Mouse (Mus musculus) midbrain, embryonic 10.5 days (tissue): ENCODE data around the gene Cyp8b1. TPM values are rescaled to one million over a fixed set of nuclear protein-coding genes. Genes with fewer than 3 reads are reported as not detected.

Experiments
- DNase-seq: peaks from one replicate; pipeline ENCODE4 v3.0.0-alpha.2; 2017; ENCODE audit warnings: low spot score
- H3K27ac ChIP-seq: fragments of 300-500 bp; sonication (generic); replicated peaks from 2 replicates; pipeline ENCODE4 v1.5.1; 2016; ENCODE audit warnings: mild to moderate bottlenecking
- H3K27me3 ChIP-seq: fragments of 300-500 bp; sonication (generic); 2 replicates; pipeline ENCODE4 v1.6.1; 2016; ENCODE audit warnings: low read depth, mild to moderate bottlenecking; ENCODE audit not compliant: poor library complexity, severe bottlenecking
- H3K36me3 ChIP-seq: fragments of 300-500 bp; sonication (generic); 2 replicates; pipeline ENCODE4 v1.6.1; 2016; ENCODE audit warnings: mild to moderate bottlenecking, moderate library complexity
- H3K4me1 ChIP-seq: fragments of 300-500 bp; sonication (generic); 2 replicates; pipeline ENCODE4 v1.6.1; 2016
- H3K4me3 ChIP-seq: fragments of 300-500 bp; sonication (generic); 2 replicates; pipeline ENCODE4 v1.5.1; 2016; ENCODE audit warnings: mild to moderate bottlenecking, moderate library complexity
- H3K9me3 ChIP-seq: fragments of 300-500 bp; sonication (generic); replicated peaks from 2 replicates; pipeline ENCODE4 v1.6.1; 2016; ENCODE audit warnings: mild to moderate bottlenecking
- WGBS: fragments of 180-500 bp; shearing (Covaris S2); methylation state at CpG from one replicate; pipeline ENCODE4 v1.1.7; 2016; 5-methylcytosine and 5-hydroxymethylcytosine counted together
- polyA plus RNA-seq: library from polyadenylated mRNA; unstranded; fragments of >200 nt; fragmentation: Nextera tagmentation; extraction: Ambion mirVana; gene quantifications from 2 replicates; pipeline ENCODE4 v1.2.1, GENCODE M21; 2016

Cyp8b1 gene
- polyA plus RNA-seq, 1 experiment from 2014 or later: not detected

DNA sequence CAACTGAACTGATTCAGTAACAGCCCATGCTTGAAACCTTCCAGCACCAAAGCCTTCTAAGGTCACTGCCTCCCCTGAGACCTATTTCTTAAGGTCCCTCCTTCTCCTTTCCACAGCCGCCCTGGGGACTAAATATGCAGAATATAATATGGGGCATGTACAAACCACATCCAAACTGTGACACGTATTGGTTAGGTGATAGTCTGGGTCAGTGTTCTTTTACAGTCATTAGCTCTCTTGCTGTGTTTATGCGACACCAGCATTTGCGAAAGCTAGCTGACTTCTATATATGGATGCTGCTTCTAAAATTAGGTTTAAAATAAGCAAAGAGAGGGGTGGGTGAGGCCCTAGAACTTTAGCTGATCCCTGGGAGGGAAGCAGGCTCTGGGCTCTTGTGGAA lies 19.3 kb downstream of the Cyp8b1 start:
- no peak overlapping the region for H3K4me3 ChIP-seq
- 87% methylated on average over 4 of the region's 4 CpGs for WGBS
- H3K36me3 ChIP-seq: no peaks in the 10 kb centered on the region
- H3K4me1 ChIP-seq: peaks cover 5% of the 10 kb centered on the region
- no peaks in the 10 kb centered on the region for H3K9me3 ChIP-seq
- no peak overlapping the region for H3K27ac ChIP-seq
- no peak for DNase-seq
- H3K27me3 ChIP-seq: no peaks in the 10 kb centered on the region

DNA sequence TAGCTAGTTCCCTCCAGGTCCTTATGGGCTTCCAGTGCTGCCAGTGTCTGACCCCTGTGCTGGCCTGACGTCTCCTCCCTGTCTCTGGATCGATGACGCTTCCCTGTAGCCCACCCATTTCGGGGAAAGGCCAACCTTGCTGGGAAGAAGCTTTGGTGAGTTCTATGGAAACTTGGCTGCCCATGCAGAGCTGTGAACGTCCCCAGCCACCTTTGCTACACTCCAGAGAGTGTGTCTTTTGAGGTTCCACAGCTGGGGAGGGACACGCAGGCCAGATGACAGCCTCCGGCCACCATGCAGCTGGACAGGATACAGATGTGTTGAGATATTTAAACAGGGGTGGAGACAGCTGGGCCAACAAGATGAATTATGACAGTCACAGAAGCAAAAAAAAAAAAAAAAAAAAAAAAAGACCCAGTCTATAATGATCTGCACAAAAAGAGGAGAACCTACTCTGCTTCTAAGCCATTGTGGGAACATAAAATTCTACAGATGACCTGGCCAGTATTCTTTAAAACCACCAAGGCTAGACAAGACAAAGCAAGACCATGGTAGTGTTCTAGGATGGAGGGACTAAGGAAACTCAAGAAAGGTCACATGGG lies 20.6 kb downstream of the Cyp8b1 start:
- WGBS: 84% methylated on average over 7 of the region's 7 CpGs
- H3K36me3 ChIP-seq: no peaks in the 10 kb centered on the region
- DNase-seq: no peak
- peaks cover 13% of the 10 kb centered on the region for H3K4me1 ChIP-seq
- H3K27me3 ChIP-seq: no peaks in the 10 kb centered on the region
- H3K4me3 ChIP-seq: no peak overlapping the region
- no peaks in the 10 kb centered on the region for H3K9me3 ChIP-seq
- no peak overlapping the region for H3K27ac ChIP-seq

DNA sequence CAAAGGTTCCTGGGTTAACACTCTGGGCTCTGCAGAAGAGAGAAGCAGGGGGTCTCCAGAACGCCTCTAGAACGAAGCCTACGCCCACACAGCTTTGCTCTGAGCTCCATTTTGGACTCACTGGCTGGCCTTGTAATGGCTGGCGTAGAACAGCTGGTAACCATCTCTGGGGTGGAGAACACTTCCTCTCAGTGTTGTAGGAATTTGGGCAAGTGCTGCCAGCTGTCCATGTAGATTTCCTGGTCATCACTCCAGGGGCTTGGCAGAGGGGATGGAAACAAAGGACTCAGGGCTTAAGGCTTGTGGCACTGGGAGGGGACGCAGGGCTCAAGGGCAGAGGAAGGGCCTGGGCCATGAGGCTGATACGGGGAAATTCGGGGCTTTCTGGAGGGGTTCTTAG lies 21.7 kb downstream of the Cyp8b1 start:
- no peak for DNase-seq
- H3K27ac ChIP-seq: no peak overlapping the region
- H3K36me3 ChIP-seq: no peaks in the 10 kb centered on the region
- 79% methylated on average over 7 of the region's 7 CpGs for WGBS
- no peak overlapping the region for H3K4me3 ChIP-seq
- H3K27me3 ChIP-seq: no peaks in the 10 kb centered on the region
- peaks cover 20% of the 10 kb centered on the region for H3K4me1 ChIP-seq
- no peaks in the 10 kb centered on the region for H3K9me3 ChIP-seq

DNA sequence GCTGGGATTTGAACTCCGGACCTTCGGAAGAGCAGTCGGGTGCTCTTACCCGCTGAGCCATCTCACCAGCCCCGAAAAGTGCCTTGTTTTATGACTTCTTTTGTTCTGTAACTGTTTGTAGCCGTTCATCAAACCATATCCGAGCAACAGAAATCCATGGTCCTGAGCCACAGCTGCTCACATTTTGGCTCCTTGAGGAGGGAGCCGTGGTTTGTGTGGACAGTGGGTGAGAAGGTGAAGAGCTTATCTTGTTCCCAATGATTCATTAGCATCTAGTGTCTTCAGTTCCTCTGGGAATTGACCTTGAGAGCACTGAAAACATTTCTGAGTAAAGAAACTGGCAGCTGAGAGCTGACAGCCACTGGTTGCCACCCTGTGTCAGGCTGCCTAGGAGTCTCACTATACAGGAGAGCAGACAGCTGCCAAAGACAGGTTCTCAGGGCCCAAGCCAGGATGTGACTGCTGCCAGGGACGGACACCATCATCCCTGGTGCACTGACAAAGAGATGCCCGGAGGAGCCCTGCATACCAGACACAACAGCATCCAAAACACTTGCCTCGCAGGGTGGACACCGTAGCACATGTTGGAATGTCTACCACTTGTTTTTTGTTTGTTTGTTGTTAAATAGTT lies 23.9 kb downstream of the Cyp8b1 start:
- no peaks in the 10 kb centered on the region for H3K27me3 ChIP-seq
- 90% methylated on average over 12 of the region's 12 CpGs for WGBS
- no peaks in the 10 kb centered on the region for H3K36me3 ChIP-seq
- H3K27ac ChIP-seq: no peak overlapping the region
- peaks cover 20% of the 10 kb centered on the region for H3K4me1 ChIP-seq
- H3K9me3 ChIP-seq: no peaks in the 10 kb centered on the region
- no peak overlapping the region for H3K4me3 ChIP-seq
- DNase-seq: no peak

DNA sequence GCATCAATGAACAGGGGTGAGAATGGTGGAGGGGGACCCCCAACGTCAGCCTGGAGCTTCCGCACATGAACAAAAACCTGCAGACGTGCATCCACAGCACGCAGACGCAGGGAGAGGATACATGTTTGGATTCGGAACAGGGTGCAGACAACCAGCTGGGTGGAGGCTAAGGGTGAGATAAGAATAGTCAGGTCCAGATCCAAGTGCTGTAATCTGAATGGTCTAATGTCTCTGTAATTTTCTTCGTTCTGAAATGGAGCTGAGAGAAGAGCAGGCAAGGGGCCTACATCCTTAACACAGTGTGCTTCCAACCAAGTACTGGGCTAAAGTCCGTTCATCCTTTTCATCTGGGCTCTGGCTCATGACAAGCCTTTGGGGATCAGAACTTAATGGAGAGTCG lies 24.8 kb downstream of the Cyp8b1 start:
- H3K27me3 ChIP-seq: no peaks in the 10 kb centered on the region
- H3K4me3 ChIP-seq: no peak overlapping the region
- DNase-seq: no peak
- WGBS: 90% methylated on average over 9 of the region's 9 CpGs
- H3K4me1 ChIP-seq: peaks cover 20% of the 10 kb centered on the region
- H3K36me3 ChIP-seq: no peaks in the 10 kb centered on the region
- H3K9me3 ChIP-seq: no peaks in the 10 kb centered on the region
- no peak overlapping the region for H3K27ac ChIP-seq

DNA sequence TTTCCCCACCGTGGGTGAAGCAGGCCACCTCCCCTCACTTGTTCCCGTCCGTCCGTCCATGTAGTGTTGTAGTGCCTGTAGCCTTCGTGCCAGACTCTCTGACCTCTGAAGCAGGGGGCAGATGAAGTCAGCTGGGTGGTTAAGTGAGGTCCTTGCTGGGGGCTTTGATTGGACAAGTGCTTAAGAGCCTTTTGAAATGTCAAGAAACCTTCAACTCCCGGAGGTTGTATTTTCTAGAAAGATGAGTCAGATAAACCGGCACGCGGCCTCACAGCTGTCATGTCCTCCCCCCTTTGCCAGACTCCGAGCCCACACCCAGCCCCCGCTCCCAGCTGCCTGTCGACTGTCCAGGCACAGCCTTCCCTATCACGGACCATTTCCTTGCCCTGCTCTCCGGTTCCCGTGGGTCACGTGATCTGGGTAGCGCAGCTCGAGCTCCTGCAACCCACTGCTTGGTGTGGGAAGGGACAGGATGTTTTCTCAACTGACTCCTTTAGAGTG lies 25.6 kb downstream of the Cyp8b1 start:
- no peaks in the 10 kb centered on the region for H3K36me3 ChIP-seq
- WGBS: 50% methylated on average over 18 of the region's 18 CpGs
- peak; percentile 29 for DNase-seq
- no peak overlapping the region for H3K4me3 ChIP-seq
- H3K4me1 ChIP-seq: peaks cover 20% of the 10 kb centered on the region
- H3K27me3 ChIP-seq: no peaks in the 10 kb centered on the region
- no peak overlapping the region for H3K27ac ChIP-seq
- no peaks in the 10 kb centered on the region for H3K9me3 ChIP-seq

DNA sequence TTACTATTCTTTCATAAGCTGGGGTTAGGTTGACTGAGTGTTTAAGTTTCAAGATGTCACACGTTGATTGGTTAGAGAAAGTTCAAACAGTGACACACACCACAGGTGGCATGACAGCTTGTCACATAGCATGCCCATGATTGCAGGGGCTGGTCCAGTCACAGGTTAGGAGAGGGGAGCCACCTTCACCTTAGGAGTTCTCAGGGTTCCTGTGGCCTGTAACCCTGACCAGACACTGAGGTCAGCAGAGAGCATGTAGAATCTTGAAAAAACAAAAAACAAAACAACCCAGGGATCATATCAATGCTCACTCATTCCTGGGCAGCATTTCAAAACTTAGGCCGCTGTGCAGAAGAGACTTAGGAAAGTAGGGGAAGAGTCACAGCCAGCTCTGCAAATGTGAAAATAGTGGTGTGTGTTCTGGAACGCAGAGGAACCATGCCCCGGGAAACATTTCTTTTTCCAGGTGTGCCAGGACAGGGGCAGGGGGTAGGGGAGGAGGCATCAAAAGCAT lies 26.1 kb downstream of the Cyp8b1 start:
- Histone ChIP-seq H3K27ac (no peak overlapping the region), H3K9me3 (no peaks in the 10 kb centered on the region), H3K4me1 (peaks cover 20% of the 10 kb centered on the region), H3K4me3 (no peak overlapping the region), H3K36me3 (no peaks in the 10 kb centered on the region), H3K27me3 (no peaks in the 10 kb centered on the region)
- no peak for DNase-seq
- 80% methylated on average over 4 of the region's 4 CpGs for WGBS

DNA sequence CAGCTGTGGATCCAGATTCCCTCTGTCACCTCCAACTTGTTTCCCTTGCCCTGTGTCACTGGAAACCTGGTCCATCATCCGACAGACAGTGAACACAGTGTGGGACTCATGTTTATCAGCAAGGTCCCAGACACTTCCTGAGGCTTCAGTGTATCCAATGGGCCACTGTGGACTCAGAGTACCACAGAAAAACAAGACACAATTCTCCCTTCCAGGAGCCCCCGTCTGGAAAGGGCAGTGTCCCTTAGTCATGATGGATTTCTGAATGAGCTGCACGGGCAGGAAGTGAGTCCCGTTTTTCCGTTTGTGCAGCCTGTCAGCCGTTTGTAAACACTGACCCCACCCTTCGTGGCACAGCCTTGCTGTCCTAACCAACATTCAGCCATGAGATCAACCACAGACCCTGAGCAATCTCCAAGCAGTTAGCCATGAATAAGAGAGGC lies 34.1 kb downstream of the Cyp8b1 start:
- DNase-seq: no peak
- Histone ChIP-seq H3K4me3 (no peak overlapping the region), H3K36me3 (no peaks in the 10 kb centered on the region), H3K27ac (no peak overlapping the region), H3K9me3 (no peaks in the 10 kb centered on the region), H3K4me1 (peaks cover 8% of the 10 kb centered on the region), H3K27me3 (no peaks in the 10 kb centered on the region)
- WGBS: 83% methylated on average over 7 of the region's 7 CpGs

DNA sequence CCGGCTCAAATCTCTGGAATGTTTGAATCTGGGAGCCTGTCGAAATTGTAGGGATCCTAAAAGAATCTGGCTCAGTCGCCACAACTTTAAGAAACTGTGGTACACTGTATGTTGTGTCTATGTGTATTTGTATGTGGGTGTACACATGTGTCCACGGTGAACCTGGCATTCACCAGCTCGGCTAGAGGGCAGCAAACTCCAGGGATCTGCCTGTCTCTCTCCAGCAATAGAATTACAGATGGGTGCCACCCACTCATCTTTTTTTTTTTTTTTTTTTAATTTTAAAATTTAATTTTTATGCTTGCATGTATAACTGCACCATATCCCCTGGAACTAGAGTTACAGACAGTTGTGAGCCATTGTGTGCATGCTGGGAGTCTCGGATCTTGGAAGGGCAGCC lies 34.8 kb downstream of the Cyp8b1 start:
- H3K9me3 ChIP-seq: no peaks in the 10 kb centered on the region
- H3K4me1 ChIP-seq: peaks cover 8% of the 10 kb centered on the region
- H3K4me3 ChIP-seq: no peak overlapping the region
- H3K27ac ChIP-seq: no peak overlapping the region
- WGBS: 84% methylated on average over 6 of the region's 6 CpGs
- H3K36me3 ChIP-seq: no peaks in the 10 kb centered on the region
- DNase-seq: no peak
- H3K27me3 ChIP-seq: no peaks in the 10 kb centered on the region

DNA sequence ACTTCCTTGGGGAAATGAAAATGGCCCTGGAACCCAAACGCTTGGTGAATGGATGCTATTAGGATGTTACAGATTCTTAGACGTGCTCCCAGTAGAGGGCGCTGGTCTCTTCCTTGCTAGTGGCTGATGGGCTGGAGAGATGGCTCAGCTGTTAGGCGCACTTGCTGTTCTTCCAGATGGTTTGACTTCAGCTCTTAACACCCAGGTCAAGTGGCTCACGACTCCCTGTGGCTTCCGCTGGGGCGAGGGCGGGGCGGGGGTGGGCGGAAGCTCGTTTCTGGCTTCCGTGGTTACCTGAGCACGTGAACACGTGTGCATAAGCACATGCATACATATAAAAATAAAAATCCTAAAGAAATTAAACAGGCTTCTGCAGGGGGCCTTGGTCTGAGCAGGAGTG lies 35.3 kb downstream of the Cyp8b1 start:
- peaks cover 8% of the 10 kb centered on the region for H3K4me1 ChIP-seq
- no peak overlapping the region for H3K4me3 ChIP-seq
- H3K27me3 ChIP-seq: no peaks in the 10 kb centered on the region
- H3K27ac ChIP-seq: no peak overlapping the region
- no peaks in the 10 kb centered on the region for H3K9me3 ChIP-seq
- 35% methylated on average over 14 of the region's 14 CpGs for WGBS
- peak; percentile 71 for DNase-seq
- H3K36me3 ChIP-seq: no peaks in the 10 kb centered on the region

DNA sequence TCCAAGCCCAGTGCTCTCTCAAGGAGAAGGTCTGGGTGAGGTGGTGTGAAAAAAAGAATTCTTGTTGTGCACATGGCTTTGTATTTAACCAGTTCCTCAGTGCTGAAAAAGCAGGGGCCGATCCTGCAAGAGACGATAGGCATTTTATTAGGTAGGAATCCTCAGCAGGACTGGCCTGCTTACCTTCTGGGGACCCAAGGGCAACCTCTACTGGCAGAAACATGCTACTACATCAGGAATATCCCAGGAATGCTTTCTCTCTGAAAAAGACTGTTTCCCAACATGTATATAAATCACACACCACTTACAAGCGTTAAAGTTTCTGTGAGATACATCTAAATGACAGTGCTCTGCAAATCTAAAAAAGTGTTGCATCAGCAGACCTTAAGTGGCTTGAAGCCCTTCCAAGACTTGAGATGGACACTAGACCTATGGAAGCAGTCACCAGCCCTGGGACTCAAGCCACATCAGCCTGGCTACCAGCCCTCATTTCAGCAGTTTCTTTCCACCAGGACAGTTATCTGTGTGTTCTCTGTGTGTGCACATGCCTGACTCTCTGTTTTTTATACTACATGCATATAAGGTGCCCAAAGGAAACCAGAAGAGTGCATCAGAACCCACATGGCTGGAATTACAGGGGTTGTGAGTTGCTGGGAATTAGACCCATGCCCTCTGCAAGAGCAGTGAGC lies 38.9 kb downstream of the Cyp8b1 start:
- peaks cover 8% of the 10 kb centered on the region for H3K4me1 ChIP-seq
- no peaks in the 10 kb centered on the region for H3K9me3 ChIP-seq
- DNase-seq: peak; percentile 43
- H3K27me3 ChIP-seq: no peaks in the 10 kb centered on the region
- no peak overlapping the region for H3K27ac ChIP-seq
- no peak overlapping the region for H3K4me3 ChIP-seq
- no peaks in the 10 kb centered on the region for H3K36me3 ChIP-seq
- WGBS: 35% methylated on average over 3 of the region's 3 CpGs

DNA sequence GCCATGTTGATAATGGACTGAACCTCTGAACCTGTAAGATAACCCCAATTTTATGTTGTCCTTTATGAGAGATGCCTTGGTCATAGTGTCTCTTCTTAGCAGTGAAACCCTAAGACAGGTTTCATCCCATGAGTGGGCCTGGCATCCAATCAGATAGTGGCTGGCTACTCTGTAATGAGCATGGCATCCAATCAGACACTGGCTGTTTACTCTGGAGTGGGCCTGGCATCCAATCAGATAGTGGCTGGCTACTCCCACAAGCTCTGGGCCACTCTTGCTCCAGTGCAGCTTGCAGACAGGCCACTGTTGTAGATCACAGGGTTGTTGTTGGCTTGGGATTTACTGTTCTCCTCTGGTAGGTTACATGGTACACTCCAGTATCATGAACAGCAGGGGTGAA lies 42.5 kb downstream of the Cyp8b1 start:
- no peaks in the 10 kb centered on the region for H3K36me3 ChIP-seq
- no peak for DNase-seq
- H3K27me3 ChIP-seq: no peaks in the 10 kb centered on the region
- no peaks in the 10 kb centered on the region for H3K9me3 ChIP-seq
- H3K4me3 ChIP-seq: no peak overlapping the region
- no peak overlapping the region for H3K27ac ChIP-seq
- H3K4me1 ChIP-seq: no peaks in the 10 kb centered on the region

DNA sequence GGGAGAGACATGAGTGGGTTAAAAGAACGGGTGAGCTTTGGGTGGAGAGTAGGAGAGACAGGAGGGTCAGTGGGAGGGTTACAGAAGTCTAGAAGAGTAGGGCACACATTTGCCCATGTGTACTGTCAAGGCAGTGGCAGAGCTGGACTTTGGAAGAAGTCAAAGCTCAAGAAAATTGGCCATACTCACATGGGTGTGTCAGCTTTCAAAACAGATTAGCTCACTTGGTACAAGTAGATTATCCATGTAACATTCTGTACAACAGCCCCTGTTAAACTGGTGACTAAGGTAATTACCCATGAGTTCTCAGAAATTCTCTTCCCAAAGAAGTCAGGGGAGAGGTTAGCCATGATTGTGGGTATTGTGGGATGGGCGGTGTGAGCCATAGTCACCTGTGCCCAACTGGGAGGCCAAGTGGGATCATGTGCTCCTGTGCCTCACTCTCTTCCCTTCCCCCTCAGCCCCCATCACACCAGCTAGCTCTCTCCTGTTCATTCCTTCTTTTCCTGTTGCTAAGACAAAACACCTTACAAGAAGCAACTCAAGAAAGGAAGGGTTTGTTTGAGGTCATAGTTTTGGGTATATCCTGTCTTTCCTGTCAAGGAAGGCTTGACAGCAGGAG lies 43.9 kb downstream of the Cyp8b1 start:
- no peaks in the 10 kb centered on the region for H3K9me3 ChIP-seq
- H3K27me3 ChIP-seq: no peaks in the 10 kb centered on the region
- H3K4me3 ChIP-seq: no peak overlapping the region
- no peaks in the 10 kb centered on the region for H3K4me1 ChIP-seq
- no peak overlapping the region for H3K27ac ChIP-seq
- no peaks in the 10 kb centered on the region for H3K36me3 ChIP-seq
- 88% methylated on average over 2 of the region's 2 CpGs for WGBS
- no peak for DNase-seq
